Mouse (Mus musculus) CD4-positive naive resting alpha-beta T cell, adult 76 days (primary cell): ENCODE measurements around the gene Gnai3. TPM values are rescaled to one million over a fixed set of nuclear protein-coding genes. Genes with fewer than 3 reads are reported as not detected.

Source experiments
- total RNA-seq: library from RNA; stranded (reverse); gene quantifications from one replicate; pipeline ENCODE4 v1.2.4, GENCODE M21; 2023

Gnai3 gene
- 93.5 TPM for total RNA-seq

DNA sequence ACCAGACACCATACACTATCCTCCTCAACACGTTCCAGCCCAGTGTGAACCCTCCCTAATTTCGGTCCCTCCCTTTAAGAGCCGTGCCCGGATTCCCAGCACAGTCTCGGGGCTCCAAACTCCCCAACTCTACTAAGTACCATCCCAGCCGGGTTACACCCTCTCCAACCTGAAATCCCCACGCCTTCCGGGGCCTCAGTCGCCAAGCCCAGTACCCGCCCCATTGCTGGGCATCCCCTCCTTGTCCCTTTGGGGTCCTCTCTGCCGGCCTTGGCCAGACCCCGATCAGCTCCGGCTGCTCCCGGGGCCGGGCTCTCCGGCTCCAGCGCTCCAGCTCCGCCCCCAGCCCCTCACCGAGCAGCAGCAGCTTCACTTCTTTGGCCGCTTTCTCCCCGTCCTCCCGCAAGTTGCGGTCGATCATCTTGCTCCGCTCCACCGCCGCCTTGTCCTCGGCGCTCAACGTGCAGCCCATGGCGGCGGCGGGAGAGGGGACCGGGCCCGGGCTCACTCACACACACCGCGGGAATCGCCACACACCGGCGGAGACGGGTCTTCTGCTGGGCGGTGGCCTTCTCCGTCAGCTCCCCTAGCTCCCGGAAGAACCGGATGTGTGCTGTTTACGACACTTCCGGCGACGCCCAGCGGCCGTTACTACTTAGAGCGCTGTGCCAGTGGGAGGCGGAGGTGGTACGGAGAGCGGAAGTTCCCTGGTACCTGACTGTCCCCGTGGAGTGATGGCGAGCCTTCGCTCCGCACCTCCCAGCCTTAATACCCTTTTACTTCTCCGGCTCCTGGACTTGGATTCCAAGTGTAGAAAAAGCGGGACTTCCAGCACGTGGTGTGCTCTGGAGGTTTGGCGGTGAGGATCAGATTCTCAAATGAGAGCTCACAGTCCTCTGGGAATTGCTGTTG is at the start of gene Gnai3:
Gene Gnai3, minus strand, starts transcription at position 613 of the 912 bp plus-strand sequence.

DNA sequence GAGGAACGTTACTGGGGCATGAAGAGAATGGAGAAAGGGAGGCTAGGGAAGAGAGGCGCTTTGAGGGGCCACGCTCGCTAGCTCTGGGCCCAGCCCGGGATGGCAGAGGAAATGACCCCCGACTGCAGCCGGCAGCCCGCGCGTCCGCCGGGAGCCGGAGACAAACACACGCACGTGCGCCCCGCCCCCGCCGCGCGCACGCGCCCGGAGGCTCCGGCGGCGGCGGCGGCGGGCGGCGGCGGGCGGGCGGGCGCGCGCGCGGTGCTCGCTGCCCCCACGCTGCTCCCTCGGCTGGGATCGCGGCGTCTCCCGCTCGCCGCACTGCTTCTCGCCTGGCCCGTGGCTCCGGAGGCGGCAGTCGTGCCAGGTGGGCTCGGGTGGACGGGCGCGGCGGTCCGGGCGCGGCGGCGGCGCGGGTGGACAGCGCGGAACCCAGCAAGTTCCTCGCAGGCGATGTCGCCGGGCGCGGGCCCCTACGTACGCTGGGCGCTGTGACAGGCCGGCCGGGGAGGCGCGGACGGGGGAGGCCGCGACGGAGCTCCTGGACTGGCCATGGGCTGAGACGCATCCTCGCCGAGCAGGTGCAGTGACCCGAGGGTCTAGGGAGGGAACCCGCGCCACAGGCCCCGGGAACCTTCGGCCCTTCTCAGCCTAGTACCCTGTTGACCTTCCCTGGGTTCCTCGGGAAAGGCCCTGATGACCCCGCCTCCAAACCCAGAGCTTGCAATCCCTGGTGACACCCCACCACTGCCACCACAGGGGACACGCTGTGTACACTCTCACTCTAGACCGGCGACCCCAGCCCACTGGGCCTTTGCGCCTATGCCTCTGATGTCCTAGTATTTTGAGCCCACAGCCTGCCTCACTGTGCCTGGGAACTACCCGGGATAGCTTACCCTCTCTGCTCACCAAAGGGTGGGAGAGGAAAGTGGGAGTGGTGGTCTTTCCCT is 40.4 kb upstream of the Gnai3 start, which contains the start of gene Amigo1:
Gene Amigo1, plus strand, starts transcription at position 238 of the 950 bp plus-strand sequence.

DNA sequence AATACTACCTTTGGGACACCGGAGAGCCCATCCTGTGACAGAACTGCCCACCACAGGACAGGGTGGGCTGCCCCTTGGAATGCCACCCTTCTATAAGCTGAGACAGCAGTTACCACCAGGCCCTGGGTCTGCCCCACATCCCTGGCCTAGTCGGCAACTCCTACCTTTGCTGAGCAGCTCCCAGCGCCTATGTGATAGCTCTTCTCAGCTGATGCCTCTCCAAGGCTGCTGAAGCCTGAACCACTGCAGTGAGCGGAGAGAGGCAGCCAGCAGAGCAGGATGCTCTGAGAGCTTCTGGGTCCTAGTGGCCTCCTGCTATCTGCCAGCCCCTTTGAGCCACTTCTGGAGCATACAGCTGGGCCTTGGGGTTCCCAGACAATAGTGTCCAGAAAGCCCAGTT is 8.7 kb upstream of the Gnai3 start, which contains the start of gene Gpr61:
Gene Gpr61, minus strand, starts transcription at position 227 of the 400 bp plus-strand sequence.

DNA sequence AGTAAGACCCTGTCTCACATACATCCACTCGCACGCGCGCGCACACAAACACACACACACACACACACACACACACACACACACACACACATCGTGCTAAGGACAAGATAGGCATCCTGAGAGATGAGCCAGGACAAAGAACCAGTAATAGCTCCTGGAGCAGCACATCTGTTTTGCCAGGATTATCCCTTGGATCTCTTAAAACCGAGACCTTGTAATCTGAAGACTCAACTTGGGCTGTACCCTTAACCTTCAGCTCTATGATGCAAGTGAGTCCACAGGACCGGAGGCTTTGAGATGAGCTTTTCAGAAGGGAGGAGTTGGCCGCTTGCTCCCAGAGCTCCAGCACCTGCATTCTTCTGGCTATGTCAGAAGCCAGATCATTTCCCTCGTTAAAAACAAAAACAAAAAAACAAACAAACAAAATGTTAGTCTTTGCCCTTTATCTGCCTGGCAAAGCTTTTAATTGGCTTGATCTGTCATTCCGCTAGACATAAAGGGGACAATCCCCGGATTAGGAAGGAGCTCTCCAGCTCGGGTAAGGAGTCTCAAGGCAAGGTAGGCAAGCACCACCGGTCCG is 53.3 kb downstream of the Gnai3 start, which contains the start of gene Gnat2:
Gene Gnat2, plus strand, starts transcription at position 254 of the 580 bp plus-strand sequence.

DNA sequence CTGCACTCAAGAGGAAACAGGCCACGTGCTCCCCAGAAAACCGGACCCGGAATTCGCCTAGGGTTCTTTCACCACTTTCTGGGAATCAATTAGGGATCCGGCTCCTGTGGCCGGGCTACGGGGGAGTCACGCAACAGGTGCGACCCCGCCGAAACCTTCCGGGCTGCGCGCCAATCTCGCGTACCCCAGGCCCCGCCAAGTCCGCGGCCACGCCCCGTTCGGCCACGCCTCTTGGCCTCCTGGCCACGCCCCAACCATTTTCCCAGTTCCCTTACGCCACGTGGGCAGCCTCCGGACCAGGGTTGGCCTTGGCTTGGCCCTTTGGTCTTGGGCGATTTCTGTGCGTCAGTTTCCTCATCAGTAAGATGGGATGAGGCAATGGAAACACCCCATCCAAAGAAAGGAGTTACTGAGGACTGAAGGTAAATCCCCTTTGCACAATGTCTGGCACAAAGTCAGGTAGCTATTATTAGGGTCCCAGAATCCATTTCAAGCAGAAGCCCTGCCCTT is 59.4 kb downstream of the Gnai3 start, which contains the start of gene Ampd2:
Gene Ampd2, minus strand, starts transcription at position 182 of the 510 bp plus-strand sequence.

Other genes with a start within 250 kb of the Gnai3 start
- gene Gstm7, start 214.3 kb downstream of the Gnai3 start, total RNA-seq: 1.7 TPM
- gene Gstm6, start 202.4 kb downstream of the Gnai3 start, total RNA-seq: not detected
- gene Gstm3, start 176.9 kb downstream of the Gnai3 start, total RNA-seq: not detected
- not detected for gene Gstm2, start 159.7 kb downstream of the Gnai3 start, total RNA-seq
- 7.4 TPM for gene Gstm1, start 128.2 kb downstream of the Gnai3 start, total RNA-seq
- gene Gstm4, start 101.3 kb downstream of the Gnai3 start, total RNA-seq: 2.7 TPM
- 29.5 TPM for gene Ampd2, start 59.5 kb downstream of the Gnai3 start, total RNA-seq
- not detected for gene Gnat2, start 53.4 kb downstream of the Gnai3 start, total RNA-seq
- gene Gpr61, start 8.7 kb upstream of the Gnai3 start, total RNA-seq: not detected
- gene Amigo1, start 40.2 kb upstream of the Gnai3 start, total RNA-seq: 1.8 TPM
- gene Cyb561d1, start 55.1 kb upstream of the Gnai3 start, total RNA-seq: 30.4 TPM
- 44.7 TPM for gene Atxn7l2, start 64.8 kb upstream of the Gnai3 start, total RNA-seq
- not detected for gene Sypl2, start 80.5 kb upstream of the Gnai3 start, total RNA-seq
- 29.1 TPM for gene Psma5, start 110.8 kb upstream of the Gnai3 start, total RNA-seq
- gene Sort1, start 137.9 kb upstream of the Gnai3 start, total RNA-seq: 1.1 TPM
- not detected for gene Mybphl, start 218.8 kb upstream of the Gnai3 start, total RNA-seq
- not detected for gene Psrc1, start 237.7 kb upstream of the Gnai3 start, total RNA-seq